Mouse (Mus musculus): Measurements from ENCODE around the gene Cpa2. TPM values are rescaled to one million over a fixed set of nuclear protein-coding genes. Genes with fewer than 3 reads are reported as not detected.
A peak's percentile ranks its signal among the peaks of the same experiment; 100 is the strongest.

The Cpa2 gene
- total RNA-seq (2017): not detected in 3 replicates

GRCm38 (mm10) chr6:30541009-30541799 is at the start of gene Cpa2:
TSS of gene Cpa2 (plus strand) at chr6:30541582.
- ATAC-seq (replicated peaks; ENCODE audit: insufficient number of reproducible peaks, low FRiP score, low TSS enrichment, poor library complexity, severe bottlenecking): no peak

GRCm38 (mm10) chr6:30499049-30499448 is 42.3 kb upstream of the Cpa2 start:
- no peak for ATAC-seq (replicated peaks; ENCODE audit: insufficient number of reproducible peaks, low FRiP score, low TSS enrichment, poor library complexity, severe bottlenecking)

- no peak for ATAC-seq (replicated peaks; ENCODE audit: insufficient number of reproducible peaks, low FRiP score, low TSS enrichment, poor library complexity, severe bottlenecking)
These were observed 32.6 kb upstream of the Cpa2 start for GRCm38 (mm10) chr6:30508824-30509223.

GRCm38 (mm10) chr6:30509265-30510239 is 31.8 kb upstream of the Cpa2 start, which contains the start of the genes Tmem209 and Ssmem1:
TSS of gene Tmem209 (minus strand) at chr6:30509783.
TSS of gene Ssmem1 (plus strand) at chr6:30509849.
- ATAC-seq (replicated peaks; ENCODE audit: insufficient number of reproducible peaks, low FRiP score, low TSS enrichment, poor library complexity, severe bottlenecking): peak; percentile 100

GRCm38 (mm10) chr6:30510291-30510690 is 31.1 kb upstream of the Cpa2 start:
- ATAC-seq (replicated peaks; ENCODE audit: insufficient number of reproducible peaks, low FRiP score, low TSS enrichment, poor library complexity, severe bottlenecking): no peak; the same call in 1 of the 2 replicates

- no peak for ATAC-seq (replicated peaks; ENCODE audit: insufficient number of reproducible peaks, low FRiP score, low TSS enrichment, poor library complexity, severe bottlenecking)
These were observed 27.1 kb upstream of the Cpa2 start for GRCm38 (mm10) chr6:30514242-30514641.

GRCm38 (mm10) chr6:30520400-30520799 is 21.0 kb upstream of the Cpa2 start:
- ATAC-seq (replicated peaks; ENCODE audit: insufficient number of reproducible peaks, low FRiP score, low TSS enrichment, poor library complexity, severe bottlenecking): no peak

GRCm38 (mm10) chr6:30525456-30526332 is 15.7 kb upstream of the Cpa2 start:
- no peak for ATAC-seq (replicated peaks; ENCODE audit: insufficient number of reproducible peaks, low FRiP score, low TSS enrichment, poor library complexity, severe bottlenecking)

GRCm38 (mm10) chr6:30526586-30527515 is 14.5 kb upstream of the Cpa2 start:
- no peak for ATAC-seq (replicated peaks; ENCODE audit: insufficient number of reproducible peaks, low FRiP score, low TSS enrichment, poor library complexity, severe bottlenecking)

- no peak for ATAC-seq (replicated peaks; ENCODE audit: insufficient number of reproducible peaks, low FRiP score, low TSS enrichment, poor library complexity, severe bottlenecking)
These were observed 12.6 kb upstream of the Cpa2 start for GRCm38 (mm10) chr6:30528800-30529199.

GRCm38 (mm10) chr6:30535340-30535739 is 6.0 kb upstream of the Cpa2 start:
- ATAC-seq (replicated peaks; ENCODE audit: insufficient number of reproducible peaks, low FRiP score, low TSS enrichment, poor library complexity, severe bottlenecking): no peak

- no peak for ATAC-seq (replicated peaks; ENCODE audit: insufficient number of reproducible peaks, low FRiP score, low TSS enrichment, poor library complexity, severe bottlenecking)
These were observed 3.1 kb upstream of the Cpa2 start for GRCm38 (mm10) chr6:30538240-30538639.

- ATAC-seq (replicated peaks; ENCODE audit: insufficient number of reproducible peaks, low FRiP score, low TSS enrichment, poor library complexity, severe bottlenecking): no peak
These were observed 2.6 kb upstream of the Cpa2 start for GRCm38 (mm10) chr6:30538800-30539199.

- ATAC-seq (replicated peaks; ENCODE audit: insufficient number of reproducible peaks, low FRiP score, low TSS enrichment, poor library complexity, severe bottlenecking): no peak
These were observed 895 bp downstream of the Cpa2 start for GRCm38 (mm10) chr6:30542277-30542676.

- no peak for ATAC-seq (replicated peaks; ENCODE audit: insufficient number of reproducible peaks, low FRiP score, low TSS enrichment, poor library complexity, severe bottlenecking)
These were observed 1.7 kb downstream of the Cpa2 start for GRCm38 (mm10) chr6:30543077-30543476.

- ATAC-seq (replicated peaks; ENCODE audit: insufficient number of reproducible peaks, low FRiP score, low TSS enrichment, poor library complexity, severe bottlenecking): no peak
These were observed 2.5 kb downstream of the Cpa2 start for GRCm38 (mm10) chr6:30543851-30544250.

- ATAC-seq (replicated peaks; ENCODE audit: insufficient number of reproducible peaks, low FRiP score, low TSS enrichment, poor library complexity, severe bottlenecking): no peak
These were observed 4.3 kb downstream of the Cpa2 start for GRCm38 (mm10) chr6:30545689-30546088.
